Comparison of ENCODE assay signal across 24 mouse cellular contexts in the genomic region with DNA sequence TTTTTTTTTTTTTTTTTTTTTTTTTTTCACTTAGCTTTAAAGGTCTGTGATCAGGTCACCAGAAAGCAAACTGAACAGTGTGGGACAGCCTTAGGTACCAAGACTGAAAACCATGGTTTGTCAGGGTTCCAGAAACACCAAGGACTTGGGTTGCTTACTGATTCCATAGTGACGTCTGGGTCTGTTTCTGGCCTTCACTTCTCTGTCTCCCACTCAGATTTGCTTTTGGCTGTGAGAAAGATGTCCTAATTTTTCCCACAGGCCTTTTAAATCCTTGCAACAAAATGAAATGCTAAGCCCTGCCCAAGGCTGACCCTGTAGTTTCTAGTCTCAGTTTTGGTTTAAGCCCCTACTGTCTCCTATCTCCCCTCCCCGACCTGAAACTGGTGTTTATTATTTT.
A peak's percentile ranks its signal among the peaks of the same experiment; 100 is the strongest.
DNase-seq lines count a peak whose midpoint lies in the region; ATAC-seq and TF ChIP-seq lines count a peak whose summit lies in the region.
"Had no signal": no experiment of that assay in that cellular context is flagged by ENCODE, and none has a peak within 500 bp of the region (broad histone marks: within the 10 kb centered on the region; RNA-seq: fewer than 3 reads in every experiment).

No protein-coding gene starts in this region.

- no peak overlapping the region for H3K4me2 ChIP-seq in forebrain, embryonic 12.5 days
- H3K4me2 ChIP-seq: embryonic facial prominence, embryonic 13.5 days; embryonic facial prominence, embryonic 15.5 days; forebrain, embryonic 13.5 days; forebrain, embryonic 15.5 days had no signal

- H3K4me1 ChIP-seq in cortical plate, adult 2 months (ENCODE audit: control insufficient read depth, insufficient read depth, low read length): peaks cover 1% of the 10 kb centered on the region; the same call in 1 of the 2 replicates
- peaks cover 9% of the 10 kb centered on the region for H3K4me1 ChIP-seq in forebrain, embryonic 12.5 days
- H3K4me1 ChIP-seq: embryonic facial prominence, embryonic 13.5 days; embryonic facial prominence, embryonic 15.5 days had no signal

- ATAC-seq in forebrain, embryonic 12.5 days (ENCODE audit: low FRiP score): no peak
- ATAC-seq: forebrain, embryonic 13.5 days; forebrain, embryonic 15.5 days; forebrain, postnatal 0 days had no signal

- H3K27ac ChIP-seq in left cerebral cortex, adult 2 months: peak overlapping the region; percentile 79
- 0 out of 2 replicates have a peak overlapping the region, but pooled peaks have one; percentile 10 for H3K27ac ChIP-seq in cortical plate, adult 2 months (ENCODE audit: insufficient read depth, low read length)
- no peak overlapping the region for H3K27ac ChIP-seq in forebrain, embryonic 12.5 days
- H3K27ac ChIP-seq: embryonic facial prominence, embryonic 13.5 days; embryonic facial prominence, embryonic 15.5 days; forebrain, embryonic 10.5 days; forebrain, embryonic 13.5 days; forebrain, embryonic 15.5 days had no signal

- 90% methylated on average over 2 of the region's 2 CpGs for WGBS in forebrain, embryonic 12.5 days

- H3K27me3 ChIP-seq in forebrain, embryonic 12.5 days: no peaks in the 10 kb centered on the region
- H3K27me3 ChIP-seq: embryonic facial prominence, embryonic 13.5 days; embryonic facial prominence, embryonic 15.5 days; forebrain, embryonic 13.5 days; forebrain, embryonic 15.5 days had no signal

- no peaks in the 10 kb centered on the region for H3K9me3 ChIP-seq in forebrain, embryonic 12.5 days
- H3K9me3 ChIP-seq: embryonic facial prominence, embryonic 13.5 days; embryonic facial prominence, embryonic 15.5 days; forebrain, embryonic 10.5 days; forebrain, embryonic 13.5 days; forebrain, embryonic 15.5 days had no signal

- H3K36me3 ChIP-seq in forebrain, embryonic 12.5 days (replicated peaks): no peaks in the 10 kb centered on the region
- H3K36me3 ChIP-seq: embryonic facial prominence, embryonic 13.5 days; embryonic facial prominence, embryonic 15.5 days; forebrain, embryonic 10.5 days; forebrain, embryonic 15.5 days had no signal

- intact Hi-C loops in heart, postnatal 14 days (cut with DNase I): no loop called here
- intact Hi-C loops in left cerebral cortex, adult 2 months (cut with DNase I): no loop called here

- peak; percentile 15 for DNase-seq in heart, adult 11 months
- DNase-seq in heart, postnatal 14 days: no peak
- no peak for DNase-seq in left cerebral cortex, adult 2 months (ENCODE audit: extremely low spot score in 1 of 2, low spot score in 2 of 2)
- no peak for DNase-seq in left cerebral cortex, adult 11 months (ENCODE audit: low spot score)
- DNase-seq in brain, adult 2 months (ENCODE audit: low read depth, low spot score): peak; percentile 57
- no peak for DNase-seq in urinary bladder, adult 2 months (ENCODE audit: low spot score)
- DNase-seq: adrenal gland, adult 2 months; adrenal gland, postnatal 10 days; adrenal gland, postnatal 25 days; cerebellum, adult 11-12 months; cerebellum, adult 2 months; cerebellum, adult 9-10 months; cerebellum, postnatal 10 days; cerebellum, postnatal 25 days; embryo, embryonic 11 days; forebrain, postnatal 0 days had no signal

- no peak for TF ChIP-seq CTCF in left cerebral cortex, adult 2 months (IDR thresholded peaks at IDR 0.05)
- TF ChIP-seq CTCF in cortical plate, adult 2 months (IDR thresholded peaks at IDR 0.05; ENCODE audit: extremely low read depth, insufficient read depth, low read length): no peak

- no peak overlapping the region for H3K9ac ChIP-seq in forebrain, embryonic 12.5 days
- H3K9ac ChIP-seq: embryonic facial prominence, embryonic 13.5 days; embryonic facial prominence, embryonic 15.5 days; forebrain, embryonic 13.5 days; forebrain, embryonic 15.5 days; forebrain, postnatal 0 days had no signal

- H3K4me3 ChIP-seq in left cerebral cortex, adult 2 months: no peak overlapping the region
- H3K4me3 ChIP-seq in cortical plate, adult 2 months (ENCODE audit: insufficient read depth, low read length): no peak overlapping the region
- H3K4me3 ChIP-seq in forebrain, embryonic 12.5 days (replicated peaks): no peak overlapping the region
- H3K4me3 ChIP-seq: embryonic facial prominence, embryonic 13.5 days; embryonic facial prominence, embryonic 15.5 days; erythroblast, embryonic 14.5 days; forebrain, embryonic 10.5 days; forebrain, embryonic 13.5 days; forebrain, embryonic 15.5 days had no signal

- no peak for TF ChIP-seq POLR2A in cortical plate, adult 2 months (IDR thresholded peaks at IDR 0.05; ENCODE audit: extremely low read depth, insufficient read depth, low read length)

Comparison
In these comparisons a context has a peak if more than half of its experiments do, and no peak if none do; other contexts are left out.
1. DNase-seq: peak in heart, adult 11 months (single experiment) and brain, adult 2 months (single experiment); none in heart, postnatal 14 days (0 of 2), left cerebral cortex, adult 2 months (0 of 2), left cerebral cortex, adult 11 months (single experiment) and urinary bladder, adult 2 months (single experiment).